Mouse (Mus musculus) forebrain, postnatal 0 days (tissue): ENCODE measurements around the gene Chst10. TPM values are rescaled to one million over a fixed set of nuclear protein-coding genes. Genes with fewer than 3 reads are reported as not detected.

Experiments used
- ATAC-seq: fragments of 200-750 bp; cut with Nextera tagmentation; 2 replicates; pipeline ENCODE4 v1.8.0; 2017; ENCODE audit warnings: mild to moderate bottlenecking, moderate library complexity
- DNase-seq: peaks from one replicate; pipeline ENCODE4 v3.0.0-alpha.2; 2015
- H3K27ac ChIP-seq: fragments of 300-500 bp; sonication (generic); 2 replicates; pipeline ENCODE4 v1.5.1; 2014; ENCODE audit warnings: low read depth, mild to moderate bottlenecking, antibody characterized with exemption, low read length, moderate library complexity, mixed read lengths
- H3K27me3 ChIP-seq: fragments of 300-500 bp; sonication (generic); 2 replicates; pipeline ENCODE4 v1.6.1; 2014; ENCODE audit warnings: mild to moderate bottlenecking, low read length, mixed read lengths; ENCODE audit not compliant: insufficient read depth
- H3K36me3 ChIP-seq: fragments of 300-500 bp; sonication (generic); 2 replicates; pipeline ENCODE4 v1.6.1; 2014; ENCODE audit warnings: mild to moderate bottlenecking, moderate library complexity; ENCODE audit not compliant: insufficient read depth
- H3K4me1 ChIP-seq: fragments of 300-500 bp; sonication (generic); 2 replicates; pipeline ENCODE4 v1.6.1; 2014; ENCODE audit warnings: antibody characterized with exemption; ENCODE audit not compliant: insufficient read depth
- H3K4me2 ChIP-seq: fragments of 300-500 bp; sonication (generic); 2 replicates; pipeline ENCODE4 v1.6.1; 2014; ENCODE audit warnings: low read depth, mild to moderate bottlenecking, moderate library complexity
- H3K4me3 ChIP-seq: fragments of 300-500 bp; sonication (generic); 2 replicates; pipeline ENCODE4 v1.5.1; 2014; ENCODE audit warnings: low read depth, low read length, mixed read lengths
- H3K9ac ChIP-seq: fragments of 300-500 bp; sonication (generic); 2 replicates; pipeline ENCODE4 v1.6.1; 2014; ENCODE audit warnings: mild to moderate bottlenecking
- H3K9me3 ChIP-seq: fragments of 300-500 bp; sonication (generic); 2 replicates; pipeline ENCODE4 v1.6.1; 2016; ENCODE audit warnings: low read length
- CTCF ChIP-seq: sonication (generic); IDR thresholded peaks from 2 replicates; pipeline ENCODE4 v1.5.1; 2016; ENCODE audit warnings: antibody characterized with exemption, control low read depth, low read depth
- WGBS: fragments of 180-500 bp; shearing (Covaris S2); extraction: QIAGEN DNeasy Blood & Tissue Kit; methylation state at CpG from one replicate; pipeline ENCODE4 v1.1.7; 2014; 5-methylcytosine and 5-hydroxymethylcytosine counted together
- polyA plus RNA-seq: library from polyadenylated mRNA; unstranded; fragments of >200 nt; fragmentation: Nextera tagmentation; extraction: Ambion mirVana; gene quantifications from 2 replicates; pipeline ENCODE4 v1.2.1, GENCODE M21; 2015
- total RNA-seq: library from RNA; depleted of rRNA; stranded (reverse); fragments of >200 nt; gene quantifications from 2 replicates; pipeline ENCODE4 v1.2.3, GENCODE M21; 2014

Gene Chst10
- total and polyA plus RNA-seq, 2 experiments from 2014 or later, result 71.7 to 79.3 TPM

DNA sequence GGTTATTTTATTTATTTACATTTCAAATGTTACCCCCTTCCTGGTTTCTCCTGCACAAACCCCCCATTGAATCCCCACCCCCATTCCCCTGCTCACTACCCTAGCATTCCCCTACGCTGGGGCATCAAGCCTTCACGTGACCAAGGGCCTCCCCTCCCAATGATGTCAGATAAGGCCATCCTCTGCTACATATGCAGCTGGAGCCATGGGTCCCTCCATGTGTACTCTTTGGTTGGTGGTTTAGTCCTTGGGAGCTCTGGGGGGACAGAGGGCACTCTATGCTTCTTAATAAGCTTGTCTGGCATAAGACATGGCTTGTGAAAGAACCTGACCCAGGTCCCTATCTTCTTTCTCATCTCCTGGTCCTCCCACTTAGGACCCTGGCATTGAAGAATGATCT, 11.4 kb downstream of the Chst10 start:
- ATAC-seq (no peak), DNase-seq (no peak)
- WGBS, result 87% methylated on average over 2 of the region's 2 CpGs
- Histone ChIP-seq H3K4me2 (no peak overlapping the region), H3K27ac (no peak overlapping the region), H3K27me3 (no peaks in the 10 kb centered on the region), H3K9ac (no peak overlapping the region), H3K9me3 (no peaks in the 10 kb centered on the region), H3K4me1 (no peaks in the 10 kb centered on the region), H3K4me3 (no peak overlapping the region), H3K36me3 (peaks cover 31% of the 10 kb centered on the region; the same call in 1 of the 2 replicates)
- no peak for TF ChIP-seq CTCF

- Histone ChIP-seq H3K27me3 (no peaks in the 10 kb centered on the region), H3K27ac (no peak overlapping the region), H3K4me3 (no peak overlapping the region), H3K9ac (no peak overlapping the region), H3K4me2 (no peak overlapping the region), H3K4me1 (no peaks in the 10 kb centered on the region), H3K9me3 (no peaks in the 10 kb centered on the region), H3K36me3 (peaks cover 32% of the 10 kb centered on the region; the same call in 1 of the 2 replicates)
- no peak for ATAC-seq
- 87% methylated on average over 2 of the region's 2 CpGs for WGBS
- no peak for TF ChIP-seq CTCF
- no peak for DNase-seq
These were observed 12.0 kb downstream of the Chst10 start for GRCm38 (mm10) chr1:38885956-38886355.

DNA sequence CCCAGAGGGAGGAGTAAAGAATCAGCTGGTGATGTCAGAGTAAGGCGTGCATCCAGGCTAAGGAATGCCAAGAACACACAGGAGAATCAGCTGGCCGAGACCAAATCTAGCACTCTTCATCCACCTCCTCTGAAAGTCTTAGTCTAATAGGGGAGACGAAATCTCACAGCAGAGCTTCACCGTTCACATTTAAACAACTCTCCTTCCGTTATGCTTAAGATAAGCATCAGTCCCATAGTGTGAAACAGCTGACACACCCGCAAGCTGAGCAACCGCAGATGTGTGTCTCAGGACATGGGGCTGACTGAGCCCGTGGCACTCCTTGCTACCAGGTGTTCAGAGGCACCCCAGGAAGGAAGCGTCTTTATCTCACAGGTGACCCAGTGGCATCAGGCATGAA, 14.2 kb downstream of the Chst10 start:
- no peak for DNase-seq
- H3K36me3 ChIP-seq, result peaks cover 33% of the 10 kb centered on the region; the same call in 1 of the 2 replicates
- no peak for ATAC-seq
- H3K9me3 ChIP-seq, result no peaks in the 10 kb centered on the region
- H3K4me3 ChIP-seq, result no peak overlapping the region
- H3K9ac ChIP-seq, result no peak overlapping the region
- no peak overlapping the region for H3K4me2 ChIP-seq
- TF ChIP-seq CTCF, result no peak
- WGBS, result 90% methylated on average over 9 of the region's 9 CpGs
- H3K4me1 ChIP-seq, result no peaks in the 10 kb centered on the region
- no peaks in the 10 kb centered on the region for H3K27me3 ChIP-seq
- H3K27ac ChIP-seq, result no peak overlapping the region

- 92% methylated on average over 4 of the region's 4 CpGs for WGBS
- Histone ChIP-seq H3K9me3 (no peaks in the 10 kb centered on the region), H3K36me3 (peaks cover 32% of the 10 kb centered on the region; the same call in 1 of the 2 replicates), H3K9ac (no peak overlapping the region), H3K4me3 (no peak overlapping the region), H3K4me2 (no peak overlapping the region), H3K27me3 (no peaks in the 10 kb centered on the region), H3K4me1 (no peaks in the 10 kb centered on the region), H3K27ac (no peak overlapping the region)
- no peak for ATAC-seq
- no peak for DNase-seq
- no peak for TF ChIP-seq CTCF
These were observed 15.2 kb downstream of the Chst10 start for GRCm38 (mm10) chr1:38882746-38883145.

DNA sequence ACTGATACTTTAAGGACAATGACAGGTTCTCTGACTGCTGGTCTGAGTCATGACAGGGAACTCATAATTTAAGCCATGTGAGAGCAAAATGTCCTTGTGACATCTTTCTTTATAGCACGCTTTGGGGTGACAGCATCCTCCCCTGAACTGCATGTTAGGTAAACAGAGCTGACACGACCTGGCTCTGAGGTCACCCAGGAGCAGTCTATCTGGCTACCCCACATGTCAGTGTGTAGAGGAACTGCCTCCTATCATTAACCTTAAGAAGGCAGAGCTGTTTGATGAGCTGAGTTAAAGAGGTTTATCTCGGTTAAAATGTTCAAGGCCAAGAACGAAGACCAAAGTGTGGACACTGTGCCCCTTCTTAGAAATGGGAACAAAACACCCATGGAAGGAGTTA, 16.6 kb downstream of the Chst10 start:
- peaks cover 32% of the 10 kb centered on the region; the same call in 1 of the 2 replicates for H3K36me3 ChIP-seq
- no peak overlapping the region for H3K27ac ChIP-seq
- H3K9me3 ChIP-seq, result no peaks in the 10 kb centered on the region
- 87% methylated on average over 4 of the region's 4 CpGs for WGBS
- H3K4me1 ChIP-seq, result no peaks in the 10 kb centered on the region
- H3K27me3 ChIP-seq, result no peaks in the 10 kb centered on the region
- TF ChIP-seq CTCF, result no peak
- H3K4me3 ChIP-seq, result no peak overlapping the region
- no peak overlapping the region for H3K4me2 ChIP-seq
- no peak for ATAC-seq
- no peak overlapping the region for H3K9ac ChIP-seq
- DNase-seq, result no peak

DNA sequence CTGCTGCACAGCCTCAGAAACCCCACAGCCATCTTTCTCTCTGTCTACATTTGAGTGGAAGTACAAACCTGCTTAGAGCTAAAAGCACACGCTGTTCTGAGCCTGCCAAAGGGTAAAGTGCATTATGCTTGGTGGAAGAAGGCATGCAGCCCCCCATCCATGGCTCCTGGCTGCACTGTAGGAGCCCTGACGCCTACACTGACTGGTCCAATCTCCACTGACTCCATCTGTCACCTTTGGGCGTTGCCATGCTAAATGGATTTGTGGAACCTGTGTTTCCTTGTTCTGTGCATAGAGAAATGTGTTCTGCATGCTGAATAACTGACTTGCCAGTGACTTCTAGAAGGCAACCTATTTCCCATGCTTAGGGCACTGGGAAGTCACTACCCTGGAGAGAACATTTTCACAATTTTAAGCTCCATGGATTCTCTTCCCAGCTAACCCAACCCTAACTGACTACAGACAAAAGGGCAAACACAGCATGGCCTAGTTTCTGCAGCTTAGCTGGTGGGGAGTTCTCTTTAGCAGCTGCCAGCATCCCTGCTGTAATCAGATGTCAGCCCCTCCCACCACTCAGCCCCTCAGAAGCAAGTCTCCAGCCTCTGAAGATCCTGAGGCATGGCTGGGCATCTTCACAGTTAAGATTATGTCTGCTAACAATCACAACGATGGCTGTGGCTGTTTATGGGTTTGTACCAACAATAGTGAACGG, 21.1 kb downstream of the Chst10 start:
- H3K4me3 ChIP-seq, result no peak overlapping the region
- no peak overlapping the region for H3K4me2 ChIP-seq
- TF ChIP-seq CTCF, result no peak
- H3K9ac ChIP-seq, result no peak overlapping the region
- DNase-seq (no peak), ATAC-seq (peak; percentile 59)
- no peaks in the 10 kb centered on the region for H3K9me3 ChIP-seq
- H3K27me3 ChIP-seq, result no peaks in the 10 kb centered on the region
- WGBS, result 50% methylated on average over 5 of the region's 5 CpGs
- H3K4me1 ChIP-seq, result no peaks in the 10 kb centered on the region
- peak overlapping the region; percentile 35; the same call in 1 of the 2 replicates for H3K27ac ChIP-seq
- H3K36me3 ChIP-seq, result peaks cover 38% of the 10 kb centered on the region

DNA sequence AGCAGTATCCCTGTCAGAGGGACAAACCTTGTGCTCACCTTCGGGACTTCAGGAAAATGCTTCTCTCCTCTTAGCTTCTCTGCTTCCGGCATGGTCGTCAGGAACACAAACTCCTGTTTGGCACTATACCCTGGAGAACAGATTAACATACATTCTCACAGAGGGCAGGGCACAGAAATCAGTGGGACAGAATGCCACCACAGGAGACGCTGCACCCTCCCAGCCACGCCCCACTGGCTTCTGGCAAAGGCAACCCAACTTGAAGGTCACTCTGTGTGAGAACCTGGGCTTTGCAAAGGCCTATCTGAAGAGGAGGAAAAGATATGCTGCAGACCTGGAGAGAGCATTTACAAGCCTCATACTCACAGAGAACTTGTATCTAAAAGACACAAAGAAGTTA, 24.1 kb downstream of the Chst10 start:
- no peaks in the 10 kb centered on the region for H3K27me3 ChIP-seq
- no peak overlapping the region for H3K4me2 ChIP-seq
- no peak overlapping the region for H3K27ac ChIP-seq
- peaks cover 52% of the 10 kb centered on the region for H3K36me3 ChIP-seq
- 91% methylated on average over 5 of the region's 5 CpGs for WGBS
- no peaks in the 10 kb centered on the region for H3K9me3 ChIP-seq
- H3K4me1 ChIP-seq, result no peaks in the 10 kb centered on the region
- DNase-seq (no peak), ATAC-seq (no peak)
- H3K4me3 ChIP-seq, result no peak overlapping the region
- no peak for TF ChIP-seq CTCF
- no peak overlapping the region for H3K9ac ChIP-seq
